Mouse (Mus musculus): ENCODE data around the gene Apof.

DNA sequence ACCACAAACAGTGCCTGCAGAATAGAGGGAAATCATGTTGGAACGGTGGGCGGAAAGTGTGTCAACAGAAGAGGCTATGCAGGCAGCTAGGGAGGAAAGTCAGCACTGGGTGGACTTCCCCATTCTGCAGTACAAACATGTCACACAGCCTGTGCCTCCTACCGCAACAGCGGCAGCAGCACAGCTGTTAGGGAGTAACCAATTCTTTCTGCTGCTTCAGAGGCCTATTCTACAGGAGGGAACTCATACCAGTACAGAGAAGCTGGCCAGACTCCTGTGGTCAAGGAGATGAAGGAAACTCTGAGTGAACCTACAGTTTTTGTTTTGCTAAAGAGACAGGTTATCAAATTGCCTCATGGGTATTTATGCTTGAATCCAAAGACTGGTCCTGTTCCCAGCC is 9.5 kb upstream of the Apof start:
- no peak for TF ChIP-seq POLR2A (IDR thresholded peaks at IDR 0.05; ENCODE audit: control insufficient read depth, extremely low read depth, insufficient read depth, low read length, poor library complexity)
- no peak for TF ChIP-seq CTCF (IDR thresholded peaks at IDR 0.05; ENCODE audit: borderline replicate concordance, control insufficient read depth, extremely low read depth, insufficient read depth, low read length, poor library complexity)

Data from thymus, adult 2 months (tissue).